Mouse (Mus musculus) heart, postnatal 0 days (tissue): ENCODE measurements at regions not wholly inside any gene's neighbourhood (a gene's known extent, or its start where the extent isn't known, plus 50 kb on each side); places are given as distances from the start of the nearest gene placed in this dataset.

Experiments
- ATAC-seq: fragments of 200-750 bp; cut with Nextera tagmentation; 2 replicates; pipeline ENCODE4 v1.8.0; 2017; ENCODE audit warnings: low read depth, moderate number of reproducible peaks, moderate library complexity; ENCODE audit not compliant: insufficient read depth
- DNase-seq: peaks from one replicate; pipeline ENCODE4 v3.0.0-alpha.2; 2016; ENCODE audit warnings: low spot score
- H3K27ac ChIP-seq: fragments of 300-500 bp; sonication (generic); 2 replicates; pipeline ENCODE4 v1.5.1; 2014; ENCODE audit warnings: low read depth, mild to moderate bottlenecking
- H3K27me3 ChIP-seq: fragments of 300-500 bp; sonication (generic); 2 replicates; pipeline ENCODE4 v1.6.1; 2014; ENCODE audit warnings: low read length, mixed read lengths; ENCODE audit not compliant: control insufficient read depth, insufficient read depth
- H3K36me3 ChIP-seq: fragments of 300-500 bp; sonication (generic); replicated peaks from 2 replicates; pipeline ENCODE4 v1.6.1; 2014; ENCODE audit warnings: low read length, mixed read lengths; ENCODE audit not compliant: control insufficient read depth, insufficient read depth
- H3K4me1 ChIP-seq: fragments of 300-500 bp; sonication (generic); 2 replicates; pipeline ENCODE4 v1.6.1; 2014; ENCODE audit warnings: antibody characterized with exemption; ENCODE audit not compliant: control insufficient read depth, insufficient read depth
- H3K4me2 ChIP-seq: fragments of 300-500 bp; sonication (generic); 2 replicates; pipeline ENCODE4 v1.6.1; 2014; ENCODE audit warnings: low read depth, mild to moderate bottlenecking, low read length, moderate library complexity
- H3K4me3 ChIP-seq: fragments of 300-500 bp; sonication (generic); 2 replicates; pipeline ENCODE4 v1.5.1; 2014; ENCODE audit warnings: low read depth, low read length
- H3K9ac ChIP-seq: fragments of 300-500 bp; sonication (generic); replicated peaks from 2 replicates; pipeline ENCODE4 v1.6.1; 2014; ENCODE audit warnings: low read depth, low read length, mixed read lengths
- H3K9me3 ChIP-seq: fragments of 300-500 bp; sonication (generic); replicated peaks from 2 replicates; pipeline ENCODE4 v1.6.1; 2016; ENCODE audit warnings: low read length; ENCODE audit not compliant: control insufficient read depth
- CTCF ChIP-seq: IDR thresholded peaks from 2 replicates; pipeline ENCODE4 v1.5.1; 2016; ENCODE audit warnings: antibody characterized with exemption, control low read depth, low read depth
- EP300 ChIP-seq: IDR thresholded peaks from 2 replicates; pipeline ENCODE4 v1.6.1; 2016; ENCODE audit warnings: antibody characterized with exemption, low read depth
- WGBS: fragments of 180-500 bp; shearing (Covaris S2); extraction: QIAGEN DNeasy Blood & Tissue Kit; methylation state at CpG from one replicate; pipeline ENCODE4 v1.1.7; 2014; 5-methylcytosine and 5-hydroxymethylcytosine counted together

DNA sequence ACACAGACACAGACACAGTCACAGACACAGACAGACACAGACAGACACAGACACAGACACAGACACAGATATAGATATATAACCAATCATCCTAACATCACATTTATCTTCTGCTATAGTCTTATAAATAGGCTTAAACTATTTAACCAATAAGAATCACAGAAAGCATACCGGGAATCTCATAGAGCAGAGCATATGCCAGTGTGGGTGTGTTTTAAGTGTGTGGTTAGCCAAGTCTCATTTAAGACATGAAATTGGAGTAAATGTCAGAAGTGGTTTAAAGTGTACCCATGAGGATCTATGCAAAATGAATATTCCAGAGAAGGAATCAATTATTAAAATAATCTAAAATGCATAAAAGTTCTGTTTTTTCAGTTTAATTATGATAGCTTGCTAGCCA, 99.2 kb upstream of the Adamts5 start:
- Histone ChIP-seq H3K4me1 (no peaks in the 10 kb centered on the region), H3K9ac (no peak overlapping the region), H3K27me3 (no peaks in the 10 kb centered on the region), H3K27ac (no peak overlapping the region), H3K4me2 (no peak overlapping the region), H3K9me3 (no peaks in the 10 kb centered on the region), H3K36me3 (no peaks in the 10 kb centered on the region), H3K4me3 (no peak overlapping the region)
- 74% methylated on average over 1 of the region's 1 CpGs for WGBS
- DNase-seq = no peak
- no peak for ATAC-seq
- TF ChIP-seq CTCF (no peak), EP300 (no peak)

DNA sequence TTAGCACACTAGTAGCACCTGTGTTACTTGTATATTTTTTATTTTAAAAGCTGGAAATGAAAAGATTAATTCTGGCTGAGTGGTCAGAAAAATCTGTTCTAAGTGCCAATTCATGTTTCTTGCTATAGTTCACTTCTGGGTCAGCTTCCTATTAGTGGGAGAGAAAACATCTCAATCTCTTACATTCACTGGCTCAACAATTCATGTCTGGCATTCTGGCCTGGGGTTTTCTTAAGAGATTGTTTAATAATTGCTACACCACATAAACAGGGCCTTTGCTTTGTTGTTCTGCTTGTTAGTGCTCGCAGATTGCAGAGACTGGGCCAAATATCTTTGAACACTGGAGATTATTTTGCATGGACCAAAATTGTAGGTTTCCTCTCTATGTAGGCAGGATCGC, 84.2 kb upstream of the Adamts5 start:
- ATAC-seq (no peak), DNase-seq (peak; percentile 1)
- Histone ChIP-seq H3K4me2 (no peak overlapping the region), H3K27me3 (no peaks in the 10 kb centered on the region), H3K27ac (no peak overlapping the region), H3K36me3 (no peaks in the 10 kb centered on the region), H3K4me3 (no peak overlapping the region), H3K4me1 (no peaks in the 10 kb centered on the region), H3K9ac (no peak overlapping the region), H3K9me3 (no peaks in the 10 kb centered on the region)
- TF ChIP-seq CTCF (no peak), EP300 (no peak)
- WGBS = 81% methylated on average over 2 of the region's 2 CpGs

DNA sequence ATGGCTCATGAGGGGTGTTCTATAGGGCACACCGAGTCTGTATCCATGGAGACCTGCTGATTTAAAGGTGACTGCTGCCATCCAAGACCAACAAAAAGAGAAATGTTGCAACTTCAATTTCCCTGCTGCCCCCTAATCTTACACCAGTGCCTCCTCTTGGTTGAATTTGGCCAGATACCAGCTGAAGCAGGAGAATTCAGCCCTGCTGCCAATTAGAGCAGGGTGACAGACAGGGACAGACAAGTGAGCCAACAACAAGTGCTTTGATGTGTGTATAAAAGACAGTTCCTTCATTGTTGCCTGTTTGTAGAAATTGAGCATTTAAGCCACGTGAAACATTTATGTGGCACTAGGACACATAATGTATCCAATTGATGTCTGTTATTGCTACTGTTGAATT, 75.5 kb upstream of the Adamts5 start:
- no peak for TF ChIP-seq CTCF
- no peak for TF ChIP-seq EP300
- ATAC-seq (no peak), DNase-seq (no peak)
- Histone ChIP-seq H3K27me3 (no peaks in the 10 kb centered on the region), H3K4me3 (no peak overlapping the region), H3K4me1 (no peaks in the 10 kb centered on the region), H3K4me2 (no peak overlapping the region), H3K27ac (no peak overlapping the region), H3K36me3 (no peaks in the 10 kb centered on the region), H3K9me3 (no peaks in the 10 kb centered on the region), H3K9ac (no peak overlapping the region)
- 60% methylated on average over 2 of the region's 2 CpGs for WGBS

DNA sequence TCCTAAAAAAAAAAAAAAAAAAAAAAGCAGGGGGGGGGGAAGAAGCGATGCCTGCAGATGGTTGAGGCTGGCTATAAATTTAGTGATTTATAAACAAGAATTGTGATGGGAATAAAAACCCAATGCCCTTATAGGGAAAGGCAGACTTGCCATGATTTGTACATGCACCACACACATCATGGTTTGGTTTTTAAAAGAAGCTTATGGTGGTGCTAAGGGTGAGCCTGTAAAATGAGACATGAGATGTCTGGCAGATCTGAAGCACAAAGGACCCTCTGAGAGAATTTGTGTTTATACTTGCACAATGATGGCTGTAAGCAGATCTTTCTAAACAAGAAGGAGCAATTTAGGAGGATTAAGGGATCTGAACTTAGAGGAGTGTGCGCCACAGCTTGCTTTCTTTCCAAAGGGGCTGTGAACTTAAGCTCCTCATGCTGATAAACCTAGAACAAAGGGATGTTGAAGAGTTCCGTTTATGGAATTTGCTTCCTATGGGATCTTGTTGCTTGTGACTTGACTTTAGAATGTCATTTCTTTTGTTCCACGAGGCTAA, 65.3 kb upstream of the Adamts5 start:
- no peak for DNase-seq
- no peak overlapping the region for H3K9ac ChIP-seq
- no peak overlapping the region for H3K27ac ChIP-seq
- H3K4me2 ChIP-seq = no peak overlapping the region
- H3K9me3 ChIP-seq = no peaks in the 10 kb centered on the region
- TF ChIP-seq CTCF (no peak), EP300 (no peak)
- peaks cover 3% of the 10 kb centered on the region; the same call in 1 of the 2 replicates for H3K4me1 ChIP-seq
- H3K4me3 ChIP-seq = no peak overlapping the region
- no peak for ATAC-seq
- H3K27me3 ChIP-seq = no peaks in the 10 kb centered on the region
- H3K36me3 ChIP-seq = no peaks in the 10 kb centered on the region
- 55% methylated on average over 4 of the region's 4 CpGs for WGBS

DNA sequence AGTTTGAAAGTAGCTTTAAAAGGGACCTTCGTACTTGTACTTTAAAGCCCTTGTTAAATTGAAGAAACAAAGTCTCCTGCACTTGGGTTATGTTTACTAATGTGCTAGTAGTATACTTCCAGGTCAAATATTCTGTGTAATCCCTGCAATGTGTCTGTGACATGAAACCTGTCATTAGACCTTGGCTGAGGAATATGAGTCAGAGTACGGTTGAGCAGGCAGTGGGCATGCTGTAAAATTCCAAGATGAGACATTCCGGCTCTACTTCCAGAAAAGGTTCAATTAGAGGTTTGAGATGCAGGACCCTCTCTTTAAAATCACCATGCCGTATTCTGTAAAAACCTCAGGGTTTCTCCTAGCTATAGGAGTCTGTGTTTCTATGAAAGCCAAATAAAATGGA, 64.6 kb upstream of the Adamts5 start:
- WGBS = 71% methylated on average over 4 of the region's 4 CpGs
- no peaks in the 10 kb centered on the region for H3K27me3 ChIP-seq
- H3K4me3 ChIP-seq = no peak overlapping the region
- TF ChIP-seq CTCF = no peak
- no peak for TF ChIP-seq EP300
- no peak overlapping the region for H3K9ac ChIP-seq
- H3K36me3 ChIP-seq = no peaks in the 10 kb centered on the region
- H3K4me1 ChIP-seq = peaks cover 3% of the 10 kb centered on the region; the same call in 1 of the 2 replicates
- ATAC-seq (no peak), DNase-seq (no peak)
- H3K4me2 ChIP-seq = no peak overlapping the region
- H3K27ac ChIP-seq = no peak overlapping the region
- no peaks in the 10 kb centered on the region for H3K9me3 ChIP-seq
